Mouse (Mus musculus): ENCODE results near the gene Tlk2.

DNA sequence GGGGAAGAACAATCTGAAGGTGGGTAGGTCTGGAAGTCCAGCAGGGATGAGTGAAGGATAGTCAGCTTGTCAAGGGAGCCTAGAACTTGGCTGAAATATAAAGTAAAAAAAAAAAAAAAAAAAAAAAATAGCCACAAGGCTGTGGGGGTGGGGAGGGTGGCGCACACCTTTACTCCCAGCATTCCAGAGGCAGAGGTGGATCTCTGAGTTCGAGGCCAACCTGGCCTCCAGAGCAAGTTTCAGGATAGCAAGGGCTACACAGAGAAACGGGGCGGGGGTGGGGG lies 26.6 kb upstream of the Tlk2 start:
- TF ChIP-seq POLR2A (IDR thresholded peaks at IDR 0.05; ENCODE audit: borderline replicate concordance, control insufficient read depth, low read depth, low read length): no peak
- TF ChIP-seq CTCF (IDR thresholded peaks at IDR 0.05; ENCODE audit: control insufficient read depth, insufficient read depth, low read length): no peak
